Mouse (Mus musculus) kidney, adult 2 months (tissue): ENCODE measurements around the gene Hist1h2bf.
"Not testable (repeated sequence)": the region's sequence is repeated elsewhere in the genome, so short reads cannot be mapped to it uniquely, and the experiment has no call there.

ENCODE experiments used
- CTCF ChIP-seq: fragments of 200-500 bp; conservative IDR thresholded peaks from 2 replicates; pipeline ENCODE4 v1.5.1; 2011; ENCODE audit warnings: low read depth, mild to moderate bottlenecking, control low read depth, low read length, moderate library complexity, mixed read lengths; ENCODE audit not compliant: insufficient read depth, insufficient read length
- POLR2A ChIP-seq: fragments of 200-500 bp; IDR thresholded peaks from one replicate; pipeline ENCODE4 v1.6.1; 2011; ENCODE audit warnings: low read depth, low read length, control low read depth

DNA sequence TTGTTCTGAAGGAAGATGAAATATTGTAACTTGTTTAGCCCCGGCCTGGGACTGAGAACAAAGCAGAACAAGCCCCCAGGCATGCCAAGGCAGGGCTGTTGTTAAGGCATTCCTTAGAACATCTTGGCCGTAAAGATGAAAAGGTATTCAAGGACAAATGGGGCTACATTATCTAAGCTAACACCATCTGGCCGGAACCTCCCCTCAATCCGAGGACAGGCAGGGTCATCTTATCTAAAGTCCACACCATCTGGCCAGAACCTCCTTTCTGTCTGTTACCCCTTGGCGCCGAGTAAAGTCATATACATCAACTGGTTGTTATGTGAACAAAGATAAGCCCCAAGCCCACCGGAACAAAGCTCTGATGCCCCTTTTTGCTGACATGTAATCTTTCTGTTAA, 17.9 kb upstream of the Hist1h2bf start:
- TF ChIP-seq POLR2A, CTCF: not testable (repeated sequence)
